Mouse (Mus musculus): Measurements from ENCODE around the gene Sh3bgrl3.

Sh3bgrl3 gene

DNA sequence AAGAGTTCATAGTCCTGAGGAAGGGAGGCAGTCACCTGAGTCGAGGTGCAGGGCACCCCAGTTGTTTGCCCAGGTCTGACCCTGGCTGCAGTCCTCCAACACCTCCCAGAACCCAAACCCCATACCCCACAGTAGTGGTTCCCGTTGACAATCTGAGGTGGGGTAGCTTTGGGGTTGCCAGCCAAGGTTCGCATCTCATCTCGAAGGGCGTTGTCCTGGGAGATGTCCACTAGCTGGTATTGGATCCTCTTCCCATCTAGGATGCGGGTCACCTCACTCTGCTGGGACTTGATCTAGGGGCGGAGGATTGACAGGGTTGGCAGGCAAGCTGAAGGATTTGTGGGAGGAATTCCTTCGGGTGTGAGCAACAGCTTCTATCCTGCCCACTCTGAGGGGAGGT, 796 bp downstream of the Sh3bgrl3 start:
- no peak for DNase-seq

DNA sequence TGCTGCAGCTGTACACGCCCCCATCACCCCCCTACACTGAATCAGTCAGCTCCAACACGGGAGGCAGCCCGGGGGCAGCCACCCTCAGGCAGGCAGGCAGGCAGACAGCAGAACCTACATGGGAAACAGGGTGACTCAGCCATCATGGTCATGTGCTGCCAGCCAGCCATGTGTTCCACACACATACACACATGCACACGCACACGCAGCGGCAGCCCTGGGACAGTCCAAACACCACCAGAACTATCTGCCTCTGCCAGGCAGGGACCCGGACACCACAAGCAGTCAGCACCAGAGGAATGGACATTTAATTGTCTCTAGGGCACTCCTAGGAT, 1.5 kb downstream of the Sh3bgrl3 start:
- no peak for DNase-seq

DNA sequence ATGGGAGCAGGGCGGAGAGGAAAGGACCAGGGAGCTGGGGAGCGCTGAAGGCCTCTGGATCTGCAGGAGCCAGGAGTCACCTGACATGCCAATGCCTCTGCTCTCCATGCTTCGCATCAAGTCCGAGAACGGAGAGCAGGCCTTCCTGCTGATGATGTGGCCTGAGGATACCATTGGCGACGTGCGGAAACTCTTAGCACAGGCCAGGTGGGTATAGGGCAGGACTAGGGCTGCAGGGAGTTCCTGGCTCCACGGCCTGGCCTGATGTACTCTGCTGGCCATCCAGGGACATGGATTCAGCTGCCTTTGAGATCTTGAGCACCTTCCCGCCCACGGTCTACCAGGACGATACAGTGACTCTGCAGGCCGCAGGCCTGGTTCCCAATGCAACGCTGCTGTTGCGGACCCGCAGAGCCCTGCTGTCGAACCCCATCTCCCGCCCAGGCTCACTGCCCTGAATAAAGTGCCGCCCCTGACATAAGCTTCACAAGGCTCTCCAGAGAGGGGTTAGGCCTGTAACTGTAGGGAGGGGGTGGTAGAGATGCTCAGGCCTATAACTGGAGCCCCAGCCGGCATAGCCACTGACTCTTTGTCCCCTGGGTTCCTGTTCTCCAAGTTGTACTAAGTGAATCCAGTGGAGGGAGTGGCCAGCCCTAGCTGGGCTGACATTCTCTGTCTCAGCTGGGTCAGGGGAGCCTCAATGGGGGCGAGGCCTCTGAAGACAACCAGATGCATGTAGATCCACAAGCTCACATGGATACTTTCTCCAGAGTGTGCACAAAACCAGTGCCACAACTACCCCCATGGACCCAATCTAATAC, 2.1 kb downstream of the Sh3bgrl3 start:
- DNase-seq, result no peak

DNA sequence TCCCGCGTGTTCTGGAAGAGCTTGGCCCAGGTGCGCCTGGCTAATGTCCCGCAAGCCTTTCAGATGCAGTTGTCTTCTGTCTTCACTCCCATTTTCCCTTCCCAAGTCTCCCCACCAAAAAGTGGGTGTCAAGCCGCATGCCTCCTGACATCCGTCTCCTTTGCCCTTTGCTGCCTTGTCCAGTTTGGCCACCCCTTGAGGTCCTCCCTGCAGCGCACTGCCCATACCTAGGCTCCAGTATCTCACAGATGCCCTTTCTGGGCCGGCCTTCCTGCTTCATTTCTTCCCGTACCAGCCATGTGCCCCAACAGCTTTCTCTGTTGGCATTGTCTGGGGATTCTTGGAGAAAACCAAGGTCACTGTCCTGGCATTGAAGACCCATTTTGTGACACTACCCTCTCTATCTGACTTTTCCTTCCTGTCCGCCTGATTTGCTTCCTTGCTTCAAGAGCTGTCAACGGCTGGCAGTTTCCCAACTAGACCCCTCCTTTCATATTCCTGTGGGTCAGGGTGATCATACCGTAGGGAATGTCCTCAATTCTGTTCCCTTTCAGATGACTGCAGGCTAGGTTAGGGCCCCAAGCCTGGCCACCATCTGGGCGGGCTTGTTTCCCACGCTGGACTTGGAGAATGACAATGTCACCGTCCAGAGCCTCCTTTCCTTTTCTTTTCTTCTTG, 3.1 kb downstream of the Sh3bgrl3 start:
- no peak for DNase-seq

DNA sequence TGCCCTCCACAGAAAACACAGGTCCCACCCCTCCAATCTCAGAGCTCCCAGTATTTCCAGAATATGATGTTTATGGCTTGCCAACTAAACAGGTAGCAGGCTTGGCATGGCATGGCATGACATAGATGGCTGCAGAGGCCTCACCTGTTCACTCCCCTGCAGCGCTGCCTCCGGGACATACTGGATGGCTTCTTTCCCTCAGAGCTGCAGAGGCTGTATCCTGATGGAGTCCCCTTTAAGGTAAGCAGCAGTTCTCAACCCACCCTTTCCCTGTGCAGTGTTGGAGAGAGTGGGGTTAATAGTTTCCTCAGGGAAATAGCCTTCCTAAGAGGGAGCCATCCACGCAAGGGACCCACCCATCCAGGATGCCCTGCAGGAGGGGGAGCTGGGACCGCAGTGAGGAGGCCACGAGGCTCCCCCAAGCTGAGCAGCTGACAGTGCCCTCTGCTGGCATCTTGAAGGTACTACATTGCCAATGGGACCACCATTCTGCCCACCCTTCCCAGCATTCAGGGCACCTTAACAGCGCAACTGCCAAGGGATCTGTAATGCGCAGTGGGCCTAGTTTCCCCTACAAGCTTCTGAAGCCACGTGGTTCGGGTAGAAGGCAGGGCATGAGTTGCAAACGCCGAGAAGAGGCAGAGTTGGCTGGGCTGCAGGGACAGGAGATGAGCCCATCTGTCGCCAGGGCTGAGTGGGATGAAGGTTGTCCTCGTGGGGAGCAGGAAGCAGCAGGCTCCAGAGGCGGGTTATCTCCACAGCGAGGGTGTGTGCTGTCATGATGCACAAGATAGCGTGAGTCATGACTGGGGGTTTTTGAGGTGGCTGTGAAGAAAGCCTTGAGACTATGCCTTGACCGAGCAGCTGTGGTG, 4.7 kb downstream of the Sh3bgrl3 start:
- peak; percentile 76 for DNase-seq

DNA sequence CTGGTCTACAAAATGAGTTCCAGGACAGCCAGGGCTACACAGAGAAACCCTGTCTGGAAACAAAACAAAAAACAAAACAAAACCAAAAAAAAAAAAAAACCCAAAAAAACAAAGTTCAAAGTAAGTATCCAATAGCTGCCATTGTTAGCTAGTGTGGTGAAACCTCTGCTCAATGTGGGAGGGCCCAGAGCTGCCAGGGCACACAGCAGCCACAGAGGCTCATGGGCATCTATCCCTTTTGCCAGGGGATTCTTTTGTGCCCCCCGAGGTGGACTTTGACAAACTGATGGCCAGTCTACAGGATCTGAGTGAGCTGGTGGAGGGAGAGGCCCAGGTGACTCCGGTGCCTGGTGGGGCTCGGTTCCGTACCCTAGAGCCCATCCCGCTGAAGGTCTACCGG, 5.4 kb downstream of the Sh3bgrl3 start:
- DNase-seq, result no peak

DNA sequence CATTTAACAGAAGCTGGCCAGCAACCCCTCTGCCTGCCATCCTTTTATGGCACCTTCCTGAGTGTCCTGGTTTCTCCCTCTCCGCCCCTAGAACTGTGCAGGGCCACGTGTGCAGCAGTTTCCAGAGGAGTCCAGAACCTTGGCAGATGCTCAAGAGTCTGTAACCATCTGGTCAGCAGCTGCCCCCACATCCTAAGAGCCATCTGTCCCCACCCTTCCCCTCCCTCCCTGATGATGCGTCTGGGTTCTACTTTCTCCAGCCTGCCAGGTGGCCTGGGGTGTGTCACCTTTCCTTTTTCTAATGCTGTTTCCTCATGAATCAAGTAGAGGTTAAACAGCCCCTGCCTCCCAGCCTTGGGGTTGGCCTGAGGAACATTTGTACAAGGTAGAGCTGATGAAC, 6.3 kb downstream of the Sh3bgrl3 start:
- no peak for DNase-seq

DNA sequence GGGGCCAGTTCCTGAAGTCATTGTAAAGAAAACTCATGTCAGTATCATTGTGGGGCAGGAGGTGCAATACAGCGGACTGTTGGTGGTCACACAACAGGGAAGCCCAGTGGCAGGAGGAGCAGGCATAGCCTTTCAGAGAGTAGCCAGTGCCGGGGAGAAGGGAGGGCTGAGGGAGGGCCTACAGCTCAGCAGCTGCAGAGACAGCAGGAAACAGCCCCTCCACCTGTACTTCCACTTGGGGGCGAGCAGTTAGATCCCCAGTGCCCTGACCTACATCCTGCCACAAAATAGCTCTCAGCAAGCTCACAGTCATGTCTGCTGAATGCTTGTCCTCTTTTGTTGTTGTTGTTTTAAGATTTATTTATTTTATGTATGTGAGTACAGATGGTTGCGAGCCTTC, 7.0 kb downstream of the Sh3bgrl3 start:
- DNase-seq, result no peak

DNA sequence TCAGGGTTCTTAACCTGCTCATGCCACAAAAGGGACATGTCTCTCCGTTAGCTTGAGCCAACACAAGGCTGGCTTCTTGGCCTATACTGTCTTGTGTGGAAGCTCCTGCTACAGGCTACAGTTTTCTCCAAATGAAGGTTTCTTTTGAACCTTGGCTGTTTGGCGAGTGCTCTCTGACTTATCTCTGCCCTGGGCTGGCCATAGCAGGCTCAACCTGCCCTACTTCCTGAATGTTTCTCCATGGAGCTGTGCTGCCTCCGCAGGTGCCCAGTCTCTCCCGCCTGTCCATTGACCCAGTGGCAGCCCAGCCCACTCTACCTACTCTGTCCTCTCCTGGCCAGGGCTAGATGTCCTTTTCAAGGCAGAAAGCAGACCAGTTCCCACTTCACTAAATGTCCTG, 7.7 kb downstream of the Sh3bgrl3 start:
- DNase-seq, result no peak

DNA sequence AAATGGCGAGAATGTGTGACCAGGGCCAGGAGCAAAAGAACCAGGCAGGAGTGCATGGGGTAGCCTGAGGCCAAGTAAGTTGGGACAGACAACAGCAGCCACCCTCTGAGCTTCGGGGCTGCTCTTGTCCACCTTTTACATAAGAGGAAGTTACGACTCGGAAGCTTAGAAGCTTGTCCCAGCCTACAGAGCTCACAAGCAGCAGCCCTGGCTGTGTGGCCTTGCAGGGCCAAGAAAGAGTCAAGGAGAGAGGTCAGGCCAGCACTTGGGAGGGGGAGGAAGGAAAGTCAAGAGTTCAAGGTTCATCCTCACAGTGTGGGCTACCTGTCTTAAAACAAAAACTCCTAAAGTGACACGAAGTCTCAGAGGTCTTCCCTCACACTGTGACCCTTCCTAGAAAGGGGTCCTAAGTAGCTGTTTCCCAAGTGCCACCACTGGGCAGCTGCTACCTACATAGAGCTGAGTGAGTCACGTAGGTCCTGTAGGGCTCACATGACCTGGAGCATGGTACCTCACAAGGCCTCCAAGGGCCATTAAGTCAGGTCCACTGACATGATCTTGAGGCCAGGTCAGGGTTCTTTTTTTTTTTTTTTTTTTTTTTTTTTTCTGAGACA, 8.3 kb downstream of the Sh3bgrl3 start:
- no peak for DNase-seq

DNA sequence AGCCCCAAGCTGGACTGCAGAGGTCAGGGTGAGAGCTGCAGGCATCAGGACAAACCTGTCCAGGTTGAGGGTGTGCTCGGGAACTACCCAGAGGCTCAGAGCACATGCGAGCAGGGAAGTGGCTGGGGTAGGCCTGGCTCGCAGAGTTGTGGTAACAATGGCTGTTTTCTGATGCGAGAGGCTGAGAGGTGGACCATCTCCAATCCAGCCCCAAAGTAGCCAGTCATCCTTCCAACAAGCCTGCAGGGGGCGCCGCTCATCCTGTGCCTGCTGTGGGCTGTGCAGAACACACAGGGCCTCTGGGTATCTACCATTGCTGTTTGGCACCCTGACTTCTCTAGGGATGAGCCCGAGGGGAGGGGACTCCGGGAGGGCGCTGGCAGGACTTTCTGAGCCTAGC, 8.9 kb downstream of the Sh3bgrl3 start:
- DNase-seq, result no peak

DNA sequence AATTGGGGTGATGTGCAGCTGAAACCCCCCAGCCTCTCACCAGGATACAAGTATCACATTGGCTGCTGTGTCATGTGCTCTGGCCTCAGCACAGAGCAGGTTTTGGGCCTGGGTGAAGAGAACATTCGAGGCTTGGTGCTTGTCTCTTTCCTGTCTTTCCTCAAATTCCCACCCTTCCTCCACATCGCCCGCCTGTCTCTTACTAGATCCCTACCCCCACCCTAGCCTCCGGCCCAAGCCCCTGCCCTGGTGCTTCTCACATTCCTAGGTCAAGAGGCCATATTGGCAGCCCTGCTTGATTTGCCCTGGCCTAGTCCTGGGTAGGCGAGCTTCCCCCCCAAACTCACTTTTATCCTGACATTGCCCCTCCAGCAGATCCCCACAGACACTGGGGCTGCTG, 9.5 kb downstream of the Sh3bgrl3 start:
- no peak for DNase-seq

DNA sequence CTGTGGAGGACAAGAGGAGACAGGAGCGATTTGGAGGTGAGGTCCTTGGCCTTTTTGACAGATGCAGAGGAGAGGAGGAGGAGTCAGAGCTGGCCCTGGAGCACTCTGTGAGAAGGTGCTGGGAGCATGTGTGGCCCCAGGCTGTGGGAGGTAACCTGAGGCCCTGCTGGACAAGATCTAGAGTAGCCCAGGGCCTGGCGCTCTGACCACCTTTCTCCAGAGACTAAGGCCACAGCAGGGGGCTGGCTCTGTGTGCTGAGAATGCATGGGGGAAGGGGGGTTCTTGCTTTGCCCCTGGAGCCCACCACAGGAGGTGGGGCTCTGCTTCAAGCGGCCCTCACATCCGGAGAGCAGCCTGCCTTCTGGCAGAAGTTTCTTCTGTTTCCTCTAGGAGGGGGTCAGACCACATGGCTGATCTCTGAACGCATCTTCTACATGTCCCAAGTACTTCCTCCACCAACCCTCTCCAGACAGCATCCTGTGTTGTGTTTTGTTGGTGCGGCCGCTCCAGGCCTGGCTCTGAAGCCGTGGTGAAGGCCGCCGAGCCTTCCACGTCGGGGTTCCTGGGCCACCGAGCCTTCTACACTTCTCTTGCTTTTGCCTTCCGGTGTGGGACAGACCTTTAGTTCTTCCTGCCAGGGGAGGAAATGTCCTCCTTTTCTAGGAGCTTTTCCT, 10.3 kb downstream of the Sh3bgrl3 start:
- DNase-seq, result no peak

DNA sequence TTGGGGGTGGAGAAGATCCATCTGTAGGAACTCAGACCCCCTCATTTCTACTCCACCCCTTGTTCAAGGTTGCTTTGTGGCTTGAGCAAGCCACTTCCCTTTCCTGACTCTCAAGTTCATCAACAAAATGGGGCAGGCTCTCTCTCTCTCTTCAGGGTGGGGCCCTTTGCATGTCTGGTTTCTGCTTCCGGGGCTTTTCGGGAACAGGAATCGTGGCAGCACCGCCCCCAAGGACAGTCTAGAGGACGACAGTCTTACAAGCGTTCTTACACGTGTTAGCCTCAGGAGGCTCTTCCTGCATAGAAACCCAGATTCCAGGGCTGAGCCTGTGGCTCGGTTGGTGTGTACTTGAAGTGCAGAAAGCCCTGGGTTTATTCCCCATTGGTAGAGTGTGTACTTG, 11.6 kb downstream of the Sh3bgrl3 start:
- no peak for DNase-seq

DNA sequence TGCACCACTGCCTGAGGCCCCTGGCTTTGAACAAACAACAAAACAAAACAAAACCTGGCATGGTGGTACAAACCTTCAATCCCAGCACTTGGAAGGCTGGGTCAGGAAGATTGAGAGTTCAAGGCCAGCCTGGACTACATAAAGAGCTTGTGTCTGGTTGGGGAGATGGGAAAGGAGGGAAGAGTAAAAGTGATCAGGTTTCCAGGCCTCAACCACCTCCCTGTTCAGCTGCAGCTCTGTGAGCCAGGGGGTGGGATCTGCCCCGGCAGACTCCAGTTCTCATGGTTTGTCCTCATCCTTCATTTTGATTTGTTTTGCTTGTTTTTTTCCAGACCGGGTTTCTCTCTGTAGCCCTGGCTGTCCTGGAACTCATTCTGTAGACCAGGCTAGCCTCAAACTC, 12.1 kb downstream of the Sh3bgrl3 start:
- DNase-seq, result no peak

DNA sequence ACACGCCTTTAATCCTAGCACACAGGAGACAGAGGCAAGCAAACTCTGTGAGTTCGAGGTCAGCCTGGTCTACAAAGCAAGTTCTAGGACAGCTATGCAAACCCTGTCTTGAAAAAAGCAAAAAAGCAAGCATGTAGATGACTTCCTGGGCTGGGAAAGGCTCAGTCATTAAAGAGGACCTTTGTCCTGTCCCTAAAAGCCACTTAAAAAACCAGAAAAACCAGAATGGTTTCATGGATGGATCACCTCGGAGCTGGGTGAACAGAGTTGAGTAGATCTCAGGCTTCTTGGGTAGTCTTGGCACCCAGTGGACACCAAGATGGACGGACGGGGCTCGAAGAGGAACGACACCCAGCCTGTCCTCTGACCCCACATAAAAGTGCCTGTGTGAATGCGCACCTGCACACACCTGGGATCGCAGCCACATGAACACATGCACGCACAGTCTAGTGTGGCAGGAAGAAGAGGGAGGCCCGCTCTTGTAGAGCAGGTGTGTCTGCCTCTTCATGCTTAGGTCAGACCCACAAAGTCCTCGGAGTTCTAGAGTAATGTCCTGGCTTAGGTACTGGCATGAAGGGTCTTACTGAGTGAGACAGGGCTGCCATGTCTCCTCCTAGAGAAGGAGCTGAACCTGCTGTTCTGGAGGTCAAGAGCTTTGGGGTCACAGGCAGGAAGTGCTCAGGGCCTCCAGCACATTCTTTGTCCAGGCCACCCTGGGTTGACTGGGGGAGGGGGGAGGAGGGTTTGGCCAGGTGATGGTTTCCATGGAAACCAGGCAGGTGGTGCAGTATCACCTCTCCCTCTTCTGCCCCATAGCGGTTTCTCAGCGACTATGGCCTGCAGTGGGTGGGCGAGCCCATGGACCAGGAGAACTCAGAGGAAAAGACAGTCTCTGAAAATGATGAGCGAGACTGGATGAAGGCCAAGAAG, 13.1 kb downstream of the Sh3bgrl3 start:
- DNase-seq, result no peak

DNA sequence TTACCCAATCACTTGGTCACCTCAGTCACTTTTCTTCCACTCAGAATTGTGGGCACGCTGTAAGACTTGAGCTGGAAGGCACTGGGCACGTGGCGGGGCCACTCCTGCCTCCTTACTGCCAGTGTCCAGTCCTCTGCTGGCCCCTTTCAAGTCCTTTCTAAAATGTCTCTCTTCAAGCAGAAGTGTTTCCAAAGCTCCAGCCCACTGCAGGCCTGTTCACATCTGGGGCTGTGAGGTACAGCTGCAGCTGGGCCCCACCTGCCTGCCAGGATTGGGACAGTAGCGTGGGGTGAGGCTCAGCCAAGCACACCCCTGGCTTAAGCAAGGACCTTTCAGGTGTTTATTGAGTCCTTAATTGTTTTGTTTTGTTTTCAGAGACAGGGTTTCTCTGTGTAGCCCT, 14.6 kb downstream of the Sh3bgrl3 start:
- no peak for DNase-seq

DNA sequence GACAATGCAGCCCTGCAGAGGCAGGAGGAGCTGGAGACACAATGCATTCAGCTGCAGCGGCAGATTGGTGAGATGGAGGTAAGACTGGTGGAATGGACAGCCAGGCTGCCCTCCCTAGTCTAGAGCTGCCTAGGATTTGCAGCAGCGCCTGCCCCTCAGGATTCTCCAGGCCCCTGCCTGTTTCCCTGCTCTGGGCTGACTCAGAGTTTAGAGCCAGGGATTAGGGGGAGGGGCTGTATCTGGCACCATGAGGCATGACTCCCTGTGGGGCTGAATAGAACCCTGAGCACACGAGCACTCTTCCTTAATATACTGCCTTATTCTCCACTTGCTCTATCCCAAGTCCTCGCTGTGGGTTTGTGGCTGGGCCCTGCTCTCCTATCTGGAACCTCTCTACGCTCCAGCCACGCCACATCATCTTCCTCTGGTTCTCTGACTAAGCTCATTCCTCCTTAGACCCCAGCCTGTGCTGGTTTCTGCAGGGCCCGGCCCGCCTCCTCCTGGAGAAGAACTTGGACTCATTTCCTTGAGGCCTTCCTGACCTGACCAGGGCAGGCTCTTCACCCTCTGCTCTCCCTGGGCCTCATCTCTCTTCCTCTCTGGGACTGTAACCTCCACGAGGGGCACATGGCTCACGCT, 15.1 kb downstream of the Sh3bgrl3 start:
- no peak for DNase-seq

DNA sequence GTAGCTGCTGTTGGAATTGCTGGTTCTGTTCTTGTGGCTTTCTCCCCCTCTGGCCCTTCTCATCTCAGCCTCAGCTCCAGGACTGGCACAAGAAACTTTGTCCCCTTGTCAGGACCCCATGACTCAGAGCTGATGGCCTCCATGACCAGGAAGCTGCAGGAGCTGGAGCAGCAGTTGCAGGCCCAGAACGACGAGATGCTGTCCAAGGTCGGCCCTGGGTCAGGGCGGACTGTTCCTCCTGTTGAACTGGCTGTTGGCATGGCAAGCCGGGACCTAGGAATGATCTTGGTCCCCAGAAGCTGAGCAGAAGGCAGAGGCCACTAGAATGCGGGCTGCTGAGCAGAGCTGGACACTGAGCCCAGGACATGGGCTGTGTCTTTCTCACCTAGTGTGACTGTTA, 16.2 kb downstream of the Sh3bgrl3 start:
- DNase-seq, result no peak

DNA sequence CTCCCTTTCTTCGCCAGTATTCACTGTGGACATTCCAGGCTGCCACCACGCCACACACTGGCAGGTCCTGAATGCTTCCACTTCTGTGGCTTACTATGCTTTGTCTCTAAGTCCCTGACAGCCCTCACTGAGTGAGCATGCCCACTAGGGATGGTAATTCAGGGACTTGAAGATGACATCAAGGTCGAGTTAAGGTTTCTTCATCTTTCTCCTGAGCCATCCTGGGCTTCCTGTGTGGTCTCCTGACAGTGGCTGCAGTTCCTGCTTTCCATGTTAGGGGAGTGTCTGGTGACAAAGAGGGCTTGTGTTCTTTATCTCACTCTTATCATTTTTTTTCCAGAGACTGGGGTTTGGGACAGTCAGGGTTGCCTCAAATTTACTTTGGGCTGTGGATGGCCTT, 17.9 kb downstream of the Sh3bgrl3 start:
- DNase-seq, result no peak

DNA sequence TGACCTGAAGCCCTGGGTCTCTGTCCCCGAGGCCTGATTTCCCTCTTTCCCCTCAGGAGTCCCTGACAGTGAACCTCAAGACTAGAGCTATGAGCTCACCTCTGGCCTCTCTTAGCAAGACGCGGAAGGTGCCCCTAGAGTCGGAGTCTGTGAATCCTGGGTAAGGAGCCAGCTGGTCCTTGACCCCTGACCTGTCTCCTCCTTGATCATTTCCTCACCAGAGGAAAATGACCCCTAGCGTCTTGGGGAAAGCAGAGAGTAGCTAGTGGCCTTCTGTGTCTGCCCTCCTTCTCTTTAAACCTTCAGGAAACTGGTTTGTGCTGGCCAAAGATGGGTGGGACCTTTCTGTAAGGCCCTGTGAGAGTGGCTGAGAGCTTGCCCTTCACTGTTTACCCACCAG, 20.4 kb downstream of the Sh3bgrl3 start:
- no peak for DNase-seq
